12 mouse cellular contexts compared by ENCODE assay signal in the genomic region with DNA sequence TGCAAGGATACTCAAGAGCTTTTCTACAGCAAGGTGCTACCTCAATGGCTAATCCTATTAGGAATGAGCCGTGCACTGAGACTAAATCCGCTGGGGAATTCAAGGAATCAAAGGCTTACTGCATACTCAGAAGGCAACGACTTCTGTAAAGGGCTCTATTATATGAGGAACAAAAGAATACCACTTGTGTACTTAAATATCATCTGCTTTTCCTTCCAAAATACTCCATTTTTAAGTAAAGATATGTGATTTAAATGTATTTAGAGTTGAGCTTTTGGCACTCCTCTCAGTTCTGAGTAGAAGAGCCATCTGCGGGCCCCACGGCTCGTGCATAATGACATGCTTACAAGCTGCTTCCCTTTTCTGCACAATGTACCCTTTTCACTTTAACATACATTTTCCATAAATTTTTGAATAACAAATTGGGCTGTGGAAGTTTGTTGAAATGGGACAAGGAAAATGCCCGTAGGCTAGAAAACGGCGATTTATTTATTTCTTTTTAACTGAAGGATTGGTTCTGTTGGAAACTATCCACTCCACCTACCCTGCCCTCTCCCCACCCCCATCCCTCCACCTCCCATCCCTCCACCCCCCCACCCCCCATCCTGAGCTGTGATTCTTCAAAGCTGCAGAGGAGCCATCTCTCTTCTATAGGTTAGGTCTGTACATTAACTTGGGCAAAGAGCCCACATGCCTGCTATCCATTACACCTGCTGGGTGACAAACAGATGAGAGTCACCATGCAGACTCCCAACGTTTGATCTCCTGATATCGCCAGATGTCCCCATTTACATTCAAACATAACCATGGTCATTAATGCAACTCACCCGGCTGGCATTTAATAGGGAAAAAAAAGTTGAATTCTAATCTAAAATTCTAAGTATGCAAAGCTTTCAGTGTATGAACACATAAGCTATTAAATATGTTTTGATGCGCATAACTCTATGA.
DNase-seq lines count a peak whose midpoint lies in the region; ATAC-seq and TF ChIP-seq lines count a peak whose summit lies in the region.
"Had no signal": no experiment of that assay in that cellular context is flagged by ENCODE, and none has a peak within 500 bp of the region (broad histone marks: within the 10 kb centered on the region; RNA-seq: fewer than 3 reads in every experiment).

No protein-coding gene starts in this region.

- peak; percentile 33 for DNase-seq in embryo, embryonic 10.5 days (ENCODE audit: low spot score)
- DNase-seq in left cerebral cortex, adult 18-20 months (ENCODE audit: low spot score in 2 of 2) = peak; percentile 41 to 61
- peak; percentile 64 for DNase-seq in retina, postnatal 1 day
- DNase-seq in lung, postnatal 0 days (ENCODE audit: low spot score) = no peak
- no peak for DNase-seq in urinary bladder, postnatal 25 days (ENCODE audit: low spot score)
- DNase-seq: adrenal gland, postnatal 10 days had no signal

- H3K9ac ChIP-seq in forebrain, embryonic 12.5 days = no peak overlapping the region
- H3K9ac ChIP-seq in lung, postnatal 0 days (replicated peaks; ENCODE audit: low read depth) = no peak overlapping the region
- H3K9ac ChIP-seq: embryonic facial prominence, embryonic 13.5 days had no signal

- TF ChIP-seq EP300 in lung, postnatal 0 days (IDR thresholded peaks at IDR 0.05) = no peak

- H3K4me3 ChIP-seq in forebrain, embryonic 12.5 days (replicated peaks) = no peak overlapping the region
- H3K4me3 ChIP-seq in lung, postnatal 0 days (ENCODE audit: low read depth, low read length) = no peak overlapping the region
- H3K4me3 ChIP-seq: embryonic facial prominence, embryonic 13.5 days; megakaryocyte, embryonic 14.5 days had no signal

- peaks cover 8% of the 10 kb centered on the region for H3K4me1 ChIP-seq in forebrain, embryonic 12.5 days
- no peaks in the 10 kb centered on the region for H3K4me1 ChIP-seq in lung, postnatal 0 days (ENCODE audit: insufficient read depth, low read depth, low read length)
- H3K4me1 ChIP-seq: embryonic facial prominence, embryonic 13.5 days; megakaryocyte, embryonic 14.5 days had no signal

- TF ChIP-seq CTCF in lung, postnatal 0 days (IDR thresholded peaks at IDR 0.05) = no peak

- peak; percentile 69; the same call in 1 of the 2 replicates for ATAC-seq in forebrain, embryonic 12.5 days (ENCODE audit: low FRiP score)
- no peak for ATAC-seq in lung, postnatal 0 days
- no peak for ATAC-seq in inflammation-experienced regulatory T-cells, adult 6 months

- no peak overlapping the region for H3K27ac ChIP-seq in forebrain, embryonic 12.5 days
- no peak overlapping the region for H3K27ac ChIP-seq in lung, postnatal 0 days (ENCODE audit: low read length)
- H3K27ac ChIP-seq: embryonic facial prominence, embryonic 13.5 days; kidney, postnatal 0 days had no signal

- peaks cover 27% of the 10 kb centered on the region for H3K27me3 ChIP-seq in forebrain, embryonic 12.5 days
- H3K27me3 ChIP-seq in lung, postnatal 0 days (replicated peaks; ENCODE audit: insufficient read depth, low read length) = no peaks in the 10 kb centered on the region
- H3K27me3 ChIP-seq: embryonic facial prominence, embryonic 13.5 days; megakaryocyte, embryonic 14.5 days had no signal

- 12% methylated on average over 13 of the region's 13 CpGs for WGBS in forebrain, embryonic 12.5 days
- WGBS in lung, postnatal 0 days = 51% methylated on average over 13 of the region's 13 CpGs

- no peaks in the 10 kb centered on the region for H3K9me3 ChIP-seq in forebrain, embryonic 12.5 days
- H3K9me3 ChIP-seq in lung, postnatal 0 days (ENCODE audit: low read length) = no peaks in the 10 kb centered on the region
- H3K9me3 ChIP-seq: embryonic facial prominence, embryonic 13.5 days; megakaryocyte, embryonic 14.5 days had no signal

- no peaks in the 10 kb centered on the region for H3K36me3 ChIP-seq in forebrain, embryonic 12.5 days (replicated peaks)
- H3K36me3 ChIP-seq in lung, postnatal 0 days (ENCODE audit: insufficient read depth, low read length) = no peaks in the 10 kb centered on the region
- H3K36me3 ChIP-seq: embryonic facial prominence, embryonic 13.5 days had no signal

- H3K4me2 ChIP-seq in forebrain, embryonic 12.5 days = peak overlapping the region; percentile 4; the same call in 1 of the 2 replicates
- H3K4me2 ChIP-seq in lung, postnatal 0 days (replicated peaks; ENCODE audit: low read depth, low read length) = no peak overlapping the region
- H3K4me2 ChIP-seq: embryonic facial prominence, embryonic 13.5 days; liver, embryonic 11.5 days had no signal

Comparison
In these comparisons a context has a peak if more than half of its experiments do, and no peak if none do; other contexts are left out.
1. DNase-seq: peak in embryo, embryonic 10.5 days (single experiment), left cerebral cortex, adult 18-20 months (2 of 2) and retina, postnatal 1 day (single experiment); none in lung, postnatal 0 days (single experiment) and urinary bladder, postnatal 25 days (single experiment).